10 mouse cellular contexts compared by ENCODE assay signal in the genomic region with DNA sequence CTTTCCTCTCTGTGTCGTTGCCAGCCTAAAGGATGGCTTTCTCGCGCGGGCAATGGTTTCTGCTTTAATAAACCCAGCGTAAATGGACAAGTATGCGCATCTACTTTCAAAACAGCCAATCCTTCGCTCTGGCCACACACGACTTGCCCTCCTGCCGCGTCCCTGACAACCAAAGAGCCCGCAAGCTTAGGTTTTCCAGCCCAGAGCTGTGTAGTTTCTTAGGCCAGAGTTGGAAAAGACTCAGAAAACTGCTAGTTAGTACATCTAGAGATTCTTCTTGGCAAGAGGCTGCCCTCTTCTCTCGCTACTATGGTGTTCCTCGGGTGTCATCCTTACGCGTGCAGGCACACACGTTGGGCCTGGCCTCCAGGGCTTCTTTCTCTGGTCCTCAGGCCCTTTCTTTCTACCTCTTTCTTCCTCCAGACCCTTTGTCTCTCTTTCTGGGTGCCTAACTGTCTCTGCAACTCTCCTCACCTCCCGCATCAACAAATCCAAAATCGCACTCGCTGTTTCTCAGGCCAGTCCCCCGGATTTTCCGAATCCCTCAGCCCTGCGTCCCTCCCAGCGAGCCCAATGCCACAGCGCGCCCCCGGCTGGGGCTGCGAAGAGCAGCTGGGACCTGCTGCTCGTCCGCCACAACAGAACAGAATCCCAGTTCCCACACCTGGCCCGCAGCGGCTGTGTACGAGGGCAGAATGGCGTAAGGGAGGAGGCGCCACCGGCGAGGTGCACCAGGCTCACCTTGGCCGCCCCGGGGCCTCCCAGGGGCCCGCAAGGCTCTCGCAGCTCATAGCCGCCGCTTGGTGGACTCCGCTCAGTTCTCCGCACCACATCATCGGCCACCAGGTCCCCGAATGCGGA. TPM values are rescaled to one million over a fixed set of nuclear protein-coding genes. Genes with fewer than 3 reads are reported as not detected.
DNase-seq lines count a peak whose midpoint lies in the region; ATAC-seq lines count a peak whose summit lies in the region.
"Had no signal": no experiment of that assay in that cellular context is flagged by ENCODE, and none has a peak within 500 bp of the region (broad histone marks: within the 10 kb centered on the region; RNA-seq: fewer than 3 reads in every experiment).

No protein-coding gene starts in this region.

- no peak overlapping the region for H3K9ac ChIP-seq in kidney, embryonic 16.5 days (replicated peaks; ENCODE audit: low read length)
- H3K9ac ChIP-seq in hindbrain, embryonic 13.5 days, result peak overlapping the region; percentile 85

- no peak for ATAC-seq in kidney, embryonic 16.5 days (ENCODE audit: low FRiP score, low TSS enrichment)
- ATAC-seq in hindbrain, embryonic 13.5 days (ENCODE audit: low FRiP score), result no peak

- no peak overlapping the region for H3K27ac ChIP-seq in kidney, embryonic 16.5 days (ENCODE audit: low read length)
- no peak overlapping the region for H3K27ac ChIP-seq in embryonic facial prominence, embryonic 10.5 days (replicated peaks)
- peak overlapping the region; percentile 92 for H3K27ac ChIP-seq in hindbrain, embryonic 13.5 days

- 1% methylated on average over 47 of the region's 47 CpGs for WGBS in kidney, embryonic 16.5 days
- WGBS in embryonic facial prominence, embryonic 10.5 days, result under 1% methylated on average over 47 of the region's 47 CpGs
- under 1% methylated on average over 47 of the region's 47 CpGs for WGBS in hindbrain, embryonic 13.5 days

- H3K27me3 ChIP-seq in kidney, embryonic 16.5 days (ENCODE audit: insufficient read depth, low read length), result peaks cover 100% of the 10 kb centered on the region
- H3K27me3 ChIP-seq in embryonic facial prominence, embryonic 10.5 days (replicated peaks; ENCODE audit: low read depth, poor library complexity, severe bottlenecking), result peaks cover 100% of the 10 kb centered on the region
- H3K27me3 ChIP-seq in hindbrain, embryonic 13.5 days, result peaks cover 100% of the 10 kb centered on the region

- H3K36me3 ChIP-seq in kidney, embryonic 16.5 days (ENCODE audit: insufficient read depth, low read length), result no peaks in the 10 kb centered on the region
- no peaks in the 10 kb centered on the region for H3K36me3 ChIP-seq in embryonic facial prominence, embryonic 10.5 days (replicated peaks)
- no peaks in the 10 kb centered on the region for H3K36me3 ChIP-seq in hindbrain, embryonic 13.5 days

- peak overlapping the region; percentile 6; the same call in 1 of the 2 replicates for H3K4me2 ChIP-seq in kidney, embryonic 16.5 days (replicated peaks; ENCODE audit: low read depth, low read length)
- H3K4me2 ChIP-seq in hindbrain, embryonic 13.5 days, result peak overlapping the region; percentile 67

- peak overlapping the region; percentile 15 for H3K4me3 ChIP-seq in kidney, embryonic 16.5 days (ENCODE audit: low read length)
- H3K4me3 ChIP-seq in embryonic facial prominence, embryonic 10.5 days, result peak overlapping the region; percentile 36
- peak overlapping the region; percentile 51 for H3K4me3 ChIP-seq in hindbrain, embryonic 13.5 days

- peaks cover 38% of the 10 kb centered on the region for H3K4me1 ChIP-seq in kidney, embryonic 16.5 days (ENCODE audit: insufficient read depth, low read length)
- H3K4me1 ChIP-seq in embryonic facial prominence, embryonic 10.5 days, result peaks cover 72% of the 10 kb centered on the region
- H3K4me1 ChIP-seq in hindbrain, embryonic 13.5 days (replicated peaks), result peaks cover 80% of the 10 kb centered on the region

- no peaks in the 10 kb centered on the region for H3K9me3 ChIP-seq in kidney, embryonic 16.5 days (ENCODE audit: low read length)
- H3K9me3 ChIP-seq in embryonic facial prominence, embryonic 10.5 days, result no peaks in the 10 kb centered on the region
- H3K9me3 ChIP-seq in hindbrain, embryonic 13.5 days, result no peaks in the 10 kb centered on the region

- DNase-seq in kidney, postnatal 14 days, result no peak
- peak; percentile 56 for DNase-seq in embryonic facial prominence, embryonic 10.5 days (ENCODE audit: low spot score)
- DNase-seq in neural tube, embryonic 10.5 days (ENCODE audit: extremely low spot score, low spot score), result peak; percentile 58
- DNase-seq in urinary bladder, adult 18-20 months (ENCODE audit: low spot score in 2 of 2), result no peak
- DNase-seq in thymus, postnatal 10 days (ENCODE audit: low spot score in 2 of 2), result no peak
- DNase-seq in adipocyte (ENCODE audit: low spot score), result no peak
- DNase-seq: right cerebral cortex, postnatal 14 days had no signal

RNA-seq across cellular contexts. Expression of a gene that starts 4.9 kb away (rescaled TPM):
- not detected in 2 replicates for polyA plus RNA-seq in kidney, embryonic 16.5 days (2015; fragmentation: Nextera tagmentation; extraction: Ambion mirVana)
- polyA plus RNA-seq in embryonic facial prominence, embryonic 10.5 days (2016; fragmentation: Nextera tagmentation; extraction: Ambion mirVana), result 0.06 and 0.10 TPM in 2 replicates
- 18.5 and 25.5 TPM in 2 replicates for polyA plus RNA-seq in hindbrain, embryonic 13.5 days (2015; fragmentation: Nextera tagmentation; extraction: Ambion mirVana)
- polyA plus RNA-seq: lung, embryonic 16.5 days had no signal

Comparison
In these comparisons a context has a peak if more than half of its experiments do, and no peak if none do; other contexts are left out.
1. DNase-seq: peak in embryonic facial prominence, embryonic 10.5 days (single experiment) and neural tube, embryonic 10.5 days (single experiment); none in kidney, postnatal 14 days (single experiment), urinary bladder, adult 18-20 months (0 of 2), thymus, postnatal 10 days (0 of 2) and adipocyte (single experiment).
2. RNA of a gene that starts 4.9 kb away (polyA plus RNA-seq): 18.5 to 25.5 TPM in hindbrain, embryonic 13.5 days; 0.06 to 0.10 TPM in embryonic facial prominence, embryonic 10.5 days and not detected in kidney, embryonic 16.5 days; every median in the first group is over 10 times any median in the second.
3. Peak in every context shown above with its lines, with median percentiles within 50 percentile points of each other: H3K4me3 ChIP-seq.